Mouse (Mus musculus) kidney, embryonic 14.5 days (tissue): ENCODE data around the gene Map10. TPM values are rescaled to one million over a fixed set of nuclear protein-coding genes. Genes with fewer than 3 reads are reported as not detected.

ENCODE experiments used
- ATAC-seq: fragments of 200-750 bp; cut with Nextera tagmentation; 2 replicates; pipeline ENCODE4 v1.8.0; 2017; ENCODE audit warnings: moderate number of reproducible peaks, mild to moderate bottlenecking, moderate TSS enrichment, moderate library complexity; ENCODE audit not compliant: low FRiP score, low TSS enrichment
- H3K27ac ChIP-seq: fragments of 300-500 bp; sonication (generic); 2 replicates; pipeline ENCODE4 v1.5.1; 2014; ENCODE audit warnings: low read depth, mild to moderate bottlenecking, low read length, moderate library complexity, mixed read lengths
- H3K27me3 ChIP-seq: fragments of 300-500 bp; sonication (generic); 2 replicates; pipeline ENCODE4 v1.6.1; 2014; ENCODE audit warnings: mild to moderate bottlenecking, low read length; ENCODE audit not compliant: control insufficient read depth, insufficient read depth
- H3K36me3 ChIP-seq: fragments of 300-500 bp; sonication (generic); 2 replicates; pipeline ENCODE4 v1.6.1; 2014; ENCODE audit warnings: low read length, mixed read lengths; ENCODE audit not compliant: control insufficient read depth, insufficient read depth
- H3K4me1 ChIP-seq: fragments of 300-500 bp; sonication (generic); 2 replicates; pipeline ENCODE4 v1.6.1; 2014; ENCODE audit warnings: low read length, mixed read lengths; ENCODE audit not compliant: control insufficient read depth, insufficient read depth
- H3K4me2 ChIP-seq: fragments of 300-500 bp; sonication (generic); replicated peaks from 2 replicates; pipeline ENCODE4 v1.6.1; 2014; ENCODE audit warnings: low read depth, mild to moderate bottlenecking, low read length
- H3K4me3 ChIP-seq: fragments of 300-500 bp; sonication (generic); 2 replicates; pipeline ENCODE4 v1.5.1; 2014; ENCODE audit warnings: mild to moderate bottlenecking, low read length
- H3K9ac ChIP-seq: fragments of 300-500 bp; sonication (generic); 2 replicates; pipeline ENCODE4 v1.6.1; 2014; ENCODE audit warnings: low read depth, mild to moderate bottlenecking, low read length, moderate library complexity
- H3K9me3 ChIP-seq: fragments of 300-500 bp; sonication (generic); 2 replicates; pipeline ENCODE4 v1.6.1; 2016; ENCODE audit warnings: low read length; ENCODE audit not compliant: control insufficient read depth
- WGBS: fragments of 180-500 bp; shearing (Covaris S2); extraction: QIAGEN DNeasy Blood & Tissue Kit; methylation state at CpG from one replicate; pipeline ENCODE4 v1.1.7; 2014; 5-methylcytosine and 5-hydroxymethylcytosine counted together
- polyA plus RNA-seq: library from polyadenylated mRNA; unstranded; fragments of >200 nt; fragmentation: Nextera tagmentation; extraction: Ambion mirVana; gene quantifications from 2 replicates; pipeline ENCODE4 v1.2.1, GENCODE M21; 2014

The Map10 gene
- polyA plus RNA-seq, 1 experiment from 2014 or later = 6.8 TPM

- Histone ChIP-seq H3K36me3 (no peaks in the 10 kb centered on the region), H3K27ac (no peak overlapping the region), H3K4me2 (no peak overlapping the region), H3K4me3 (no peak overlapping the region), H3K9ac (no peak overlapping the region), H3K4me1 (peaks cover 3% of the 10 kb centered on the region; the same call in 1 of the 2 replicates), H3K27me3 (no peaks in the 10 kb centered on the region), H3K9me3 (peaks cover 2% of the 10 kb centered on the region; the same call in 1 of the 2 replicates)
- no peak for ATAC-seq
- WGBS = 85% methylated on average over 6 of the region's 6 CpGs
Observed at GRCm38 (mm10) chr8:125695951-125696350, 26.3 kb downstream of the Map10 start.

GRCm38 (mm10) chr8:125699391-125700025 lies 29.9 kb downstream of the Map10 start:
- 77% methylated on average over 6 of the region's 6 CpGs for WGBS
- Histone ChIP-seq H3K9ac (no peak overlapping the region), H3K4me3 (no peak overlapping the region), H3K9me3 (peaks cover 2% of the 10 kb centered on the region; the same call in 1 of the 2 replicates), H3K4me2 (no peak overlapping the region), H3K4me1 (peaks cover 5% of the 10 kb centered on the region; the same call in 1 of the 2 replicates), H3K27me3 (no peaks in the 10 kb centered on the region), H3K36me3 (no peaks in the 10 kb centered on the region), H3K27ac (no peak overlapping the region)
- ATAC-seq = no peak

GRCm38 (mm10) chr8:125700407-125700806 lies 30.8 kb downstream of the Map10 start:
- Histone ChIP-seq H3K36me3 (no peaks in the 10 kb centered on the region), H3K27ac (no peak overlapping the region), H3K4me2 (no peak overlapping the region), H3K27me3 (no peaks in the 10 kb centered on the region), H3K4me3 (no peak overlapping the region), H3K9me3 (peaks cover 2% of the 10 kb centered on the region; the same call in 1 of the 2 replicates), H3K4me1 (peaks cover 5% of the 10 kb centered on the region; the same call in 1 of the 2 replicates), H3K9ac (no peak overlapping the region)
- ATAC-seq = no peak
- 73% methylated on average over 7 of the region's 7 CpGs for WGBS

GRCm38 (mm10) chr8:125702868-125703473 lies 33.4 kb downstream of the Map10 start:
- ATAC-seq = no peak
- Histone ChIP-seq H3K4me3 (no peak overlapping the region), H3K4me2 (no peak overlapping the region), H3K27me3 (no peaks in the 10 kb centered on the region), H3K4me1 (peaks cover 5% of the 10 kb centered on the region; the same call in 1 of the 2 replicates), H3K9me3 (peaks cover 2% of the 10 kb centered on the region; the same call in 1 of the 2 replicates), H3K36me3 (no peaks in the 10 kb centered on the region), H3K9ac (no peak overlapping the region), H3K27ac (no peak overlapping the region)
- WGBS = 48% methylated on average over 15 of the region's 15 CpGs

GRCm38 (mm10) chr8:125704434-125704833 lies 34.8 kb downstream of the Map10 start:
- Histone ChIP-seq H3K36me3 (no peaks in the 10 kb centered on the region), H3K4me1 (peaks cover 5% of the 10 kb centered on the region; the same call in 1 of the 2 replicates), H3K27me3 (no peaks in the 10 kb centered on the region), H3K9ac (no peak overlapping the region), H3K27ac (no peak overlapping the region), H3K4me2 (no peak overlapping the region), H3K4me3 (no peak overlapping the region), H3K9me3 (no peaks in the 10 kb centered on the region)
- WGBS = 93% methylated on average over 6 of the region's 6 CpGs
- no peak for ATAC-seq

GRCm38 (mm10) chr8:125705816-125706215 lies 36.2 kb downstream of the Map10 start:
- Histone ChIP-seq H3K9ac (no peak overlapping the region), H3K4me2 (no peak overlapping the region), H3K9me3 (no peaks in the 10 kb centered on the region), H3K4me1 (peaks cover 5% of the 10 kb centered on the region; the same call in 1 of the 2 replicates), H3K4me3 (no peak overlapping the region), H3K27ac (no peak overlapping the region), H3K27me3 (no peaks in the 10 kb centered on the region), H3K36me3 (no peaks in the 10 kb centered on the region)
- no peak for ATAC-seq
- 90% methylated on average over 7 of the region's 7 CpGs for WGBS

- Histone ChIP-seq H3K27me3 (no peaks in the 10 kb centered on the region), H3K9me3 (no peaks in the 10 kb centered on the region), H3K4me3 (no peak overlapping the region), H3K36me3 (no peaks in the 10 kb centered on the region), H3K27ac (no peak overlapping the region), H3K9ac (no peak overlapping the region), H3K4me2 (no peak overlapping the region), H3K4me1 (no peaks in the 10 kb centered on the region)
- WGBS = 84% methylated on average over 5 of the region's 5 CpGs
- no peak for ATAC-seq
Observed at GRCm38 (mm10) chr8:125709171-125709570, 39.6 kb downstream of the Map10 start.

- Histone ChIP-seq H3K27ac (no peak overlapping the region), H3K9me3 (no peaks in the 10 kb centered on the region), H3K27me3 (no peaks in the 10 kb centered on the region), H3K4me1 (no peaks in the 10 kb centered on the region), H3K4me2 (no peak overlapping the region), H3K4me3 (no peak overlapping the region), H3K36me3 (no peaks in the 10 kb centered on the region), H3K9ac (no peak overlapping the region)
- WGBS = 89% methylated on average over 5 of the region's 5 CpGs
- ATAC-seq = no peak
Observed at GRCm38 (mm10) chr8:125711514-125711913, 41.9 kb downstream of the Map10 start.

GRCm38 (mm10) chr8:125716211-125716610 lies 46.6 kb downstream of the Map10 start:
- H3K27me3 ChIP-seq = no peaks in the 10 kb centered on the region
- peaks cover 11% of the 10 kb centered on the region; the same call in 1 of the 2 replicates for H3K4me1 ChIP-seq
- no peak overlapping the region for H3K9ac ChIP-seq
- no peak overlapping the region for H3K27ac ChIP-seq
- H3K9me3 ChIP-seq = no peaks in the 10 kb centered on the region
- no peak overlapping the region for H3K4me2 ChIP-seq
- H3K36me3 ChIP-seq = no peaks in the 10 kb centered on the region
- no peak for ATAC-seq
- WGBS = 34% methylated on average over 4 of the region's 4 CpGs
- no peak overlapping the region for H3K4me3 ChIP-seq
